Mouse (Mus musculus): ENCODE measurements at regions not wholly inside any gene's neighbourhood (a gene's known extent, or its start where the extent isn't known, plus 50 kb on each side); places are given as distances from the start of the nearest gene placed in this dataset.
"Not testable (repeated sequence)": the region's sequence is repeated elsewhere in the genome, so short reads cannot be mapped to it uniquely, and the experiment has no call there.

GRCm38 (mm10) chr8:20285523-20285922 lies 77.5 kb downstream of the Gm15319 start:
- DNase-seq; H3K27ac ChIP-seq (ENCODE audit: insufficient read depth, low read length); H3K4me3 ChIP-seq (replicated peaks; ENCODE audit: insufficient read depth, low read depth, low read length); H3K27me3 ChIP-seq (ENCODE audit: control insufficient read depth, insufficient read depth, low read length); H3K4me1 ChIP-seq (ENCODE audit: control insufficient read depth, insufficient read depth, low read length): not testable (repeated sequence)
- WGBS, result 98% methylated on average over 2 of the region's 3 CpGs

- WGBS, result 79% methylated on average over 6 of the region's 6 CpGs
- not testable (repeated sequence) for H3K27ac ChIP-seq (ENCODE audit: insufficient read depth, low read length); H3K4me3 ChIP-seq (replicated peaks; ENCODE audit: insufficient read depth, low read depth, low read length); H3K4me1 ChIP-seq (ENCODE audit: control insufficient read depth, insufficient read depth, low read length); H3K27me3 ChIP-seq (ENCODE audit: control insufficient read depth, insufficient read depth, low read length)
- DNase-seq, result peak in 1 of 2 experiments; percentile 24
Measured at GRCm38 (mm10) chr8:20284856-20285255, 78.2 kb downstream of the Gm15319 start.

- not testable (repeated sequence) for H3K4me3 ChIP-seq (replicated peaks; ENCODE audit: insufficient read depth, low read depth, low read length); H3K27me3 ChIP-seq (ENCODE audit: control insufficient read depth, insufficient read depth, low read length); H3K27ac ChIP-seq (ENCODE audit: insufficient read depth, low read length); H3K4me1 ChIP-seq (ENCODE audit: control insufficient read depth, insufficient read depth, low read length); DNase-seq
- 71% methylated on average over 1 of the region's 3 CpGs for WGBS
Measured at GRCm38 (mm10) chr8:20283141-20283540, 79.9 kb downstream of the Gm15319 start.

- 90% methylated on average over 14 of the region's 14 CpGs for WGBS
- H3K27me3 ChIP-seq (ENCODE audit: control insufficient read depth, insufficient read depth, low read length); H3K4me1 ChIP-seq (ENCODE audit: control insufficient read depth, insufficient read depth, low read length); H3K4me3 ChIP-seq (replicated peaks; ENCODE audit: insufficient read depth, low read depth, low read length); DNase-seq; H3K27ac ChIP-seq (ENCODE audit: insufficient read depth, low read length): not testable (repeated sequence)
Measured at GRCm38 (mm10) chr8:20281201-20281887, 81.7 kb downstream of the Gm15319 start.

GRCm38 (mm10) chr8:20277701-20278100 lies 85.3 kb downstream of the Gm15319 start:
- H3K27ac ChIP-seq (ENCODE audit: insufficient read depth, low read length); H3K27me3 ChIP-seq (ENCODE audit: control insufficient read depth, insufficient read depth, low read length); H3K4me1 ChIP-seq (ENCODE audit: control insufficient read depth, insufficient read depth, low read length); DNase-seq; H3K4me3 ChIP-seq (replicated peaks; ENCODE audit: insufficient read depth, low read depth, low read length): not testable (repeated sequence)
- WGBS, result 89% methylated on average over 1 of the region's 1 CpGs

GRCm38 (mm10) chr8:20276661-20277060 lies 86.3 kb downstream of the Gm15319 start:
- DNase-seq; H3K4me1 ChIP-seq (ENCODE audit: control insufficient read depth, insufficient read depth, low read length); H3K27me3 ChIP-seq (ENCODE audit: control insufficient read depth, insufficient read depth, low read length); H3K4me3 ChIP-seq (replicated peaks; ENCODE audit: insufficient read depth, low read depth, low read length); H3K27ac ChIP-seq (ENCODE audit: insufficient read depth, low read length): not testable (repeated sequence)
- 87% methylated on average over 1 of the region's 1 CpGs for WGBS

GRCm38 (mm10) chr8:20273844-20274243 lies 89.2 kb downstream of the Gm15319 start:
- not testable (repeated sequence) for H3K4me1 ChIP-seq (ENCODE audit: control insufficient read depth, insufficient read depth, low read length); H3K27me3 ChIP-seq (ENCODE audit: control insufficient read depth, insufficient read depth, low read length); DNase-seq; H3K27ac ChIP-seq (ENCODE audit: insufficient read depth, low read length); H3K4me3 ChIP-seq (replicated peaks; ENCODE audit: insufficient read depth, low read depth, low read length)
- WGBS, result 77% methylated on average over 4 of the region's 5 CpGs

- H3K27ac ChIP-seq (ENCODE audit: insufficient read depth, low read length); H3K27me3 ChIP-seq (ENCODE audit: control insufficient read depth, insufficient read depth, low read length); H3K4me3 ChIP-seq (replicated peaks; ENCODE audit: insufficient read depth, low read depth, low read length); DNase-seq; H3K4me1 ChIP-seq (ENCODE audit: control insufficient read depth, insufficient read depth, low read length): not testable (repeated sequence)
- WGBS, result 86% methylated on average over 14 of the region's 14 CpGs
Measured at GRCm38 (mm10) chr8:20267520-20268127, 95.4 kb downstream of the Gm15319 start.

- H3K4me3 ChIP-seq (replicated peaks; ENCODE audit: insufficient read depth, low read depth, low read length); H3K27me3 ChIP-seq (ENCODE audit: control insufficient read depth, insufficient read depth, low read length); H3K27ac ChIP-seq (ENCODE audit: insufficient read depth, low read length); DNase-seq; H3K4me1 ChIP-seq (ENCODE audit: control insufficient read depth, insufficient read depth, low read length): not testable (repeated sequence)
- 87% methylated on average over 3 of the region's 3 CpGs for WGBS
Measured at GRCm38 (mm10) chr8:20266776-20267175, 96.2 kb downstream of the Gm15319 start.

GRCm38 (mm10) chr8:20264612-20265011 lies 98.4 kb downstream of the Gm15319 start:
- not testable (repeated sequence) for DNase-seq; H3K4me3 ChIP-seq (replicated peaks; ENCODE audit: insufficient read depth, low read depth, low read length); H3K27me3 ChIP-seq (ENCODE audit: control insufficient read depth, insufficient read depth, low read length); H3K27ac ChIP-seq (ENCODE audit: insufficient read depth, low read length); H3K4me1 ChIP-seq (ENCODE audit: control insufficient read depth, insufficient read depth, low read length)
- 76% methylated on average over 1 of the region's 1 CpGs for WGBS

GRCm38 (mm10) chr8:20264106-20264505 lies 98.9 kb downstream of the Gm15319 start:
- H3K4me1 ChIP-seq (ENCODE audit: control insufficient read depth, insufficient read depth, low read length); H3K27ac ChIP-seq (ENCODE audit: insufficient read depth, low read length); H3K4me3 ChIP-seq (replicated peaks; ENCODE audit: insufficient read depth, low read depth, low read length); H3K27me3 ChIP-seq (ENCODE audit: control insufficient read depth, insufficient read depth, low read length); DNase-seq: not testable (repeated sequence)
- WGBS, result 87% methylated on average over 3 of the region's 3 CpGs

GRCm38 (mm10) chr8:20262847-20263570 lies 100.0 kb downstream of the Gm15319 start:
- DNase-seq, result not testable (repeated sequence)
- WGBS, result 77% methylated on average over 6 of the region's 7 CpGs

More at GRCm38 (mm10) chr8:20262847-20263570, 100.0 kb downstream of the Gm15319 start:
- H3K4me3 ChIP-seq (replicated peaks; ENCODE audit: insufficient read depth, low read depth, low read length); H3K4me1 ChIP-seq (ENCODE audit: control insufficient read depth, insufficient read depth, low read length); H3K27me3 ChIP-seq (ENCODE audit: control insufficient read depth, insufficient read depth, low read length); H3K27ac ChIP-seq (ENCODE audit: insufficient read depth, low read length): not testable (repeated sequence)
